Mouse (Mus musculus) ES-E14 (cell line): Measurements from ENCODE around the gene Baiap2. TPM values are rescaled to one million over a fixed set of nuclear protein-coding genes. Genes with fewer than 3 reads are reported as not detected.

Experiments
- DNase-seq: peaks from one replicate; pipeline ENCODE4 v3.0.0-alpha.2; 2013; ENCODE audit warnings: low read depth, low spot score
- H3K27ac ChIP-seq: 2 replicates; pipeline ENCODE4 v1.5.1; 2012; ENCODE audit warnings: low read depth, mild to moderate bottlenecking, low read length, moderate library complexity, mixed read lengths; ENCODE audit not compliant: poor library complexity, insufficient read depth, severe bottlenecking
- H3K36me3 ChIP-seq: 2 replicates; pipeline ENCODE4 v1.6.1; 2012; ENCODE audit warnings: mild to moderate bottlenecking, low read length, moderate library complexity, mixed read lengths; ENCODE audit not compliant: control insufficient read depth, poor library complexity, insufficient read depth, severe bottlenecking
- H3K4me1 ChIP-seq, 2 experiments: fragments of 150-350 bp in 1 of 2; sonication (generic) in 1 of 2; 2 replicates each; pipeline ENCODE4 v1.6.1; 2012; ENCODE audit warnings: low read length in 2 of 2, mild to moderate bottlenecking in 1 of 2, mixed read lengths in 1 of 2; ENCODE audit not compliant: control insufficient read depth in 2 of 2, insufficient read depth in 2 of 2, poor library complexity in 1 of 2
- H3K4me3 ChIP-seq, 2 experiments: fragments of 150-350 bp in 1 of 2; sonication (generic) in 1 of 2; 2 replicates each; pipeline ENCODE4 v1.5.1; 2012; ENCODE audit warnings: low read length in 2 of 2, low read depth in 1 of 2, mild to moderate bottlenecking in 1 of 2, mixed read lengths in 1 of 2; ENCODE audit not compliant: insufficient read depth in 1 of 2, poor library complexity in 1 of 2, severe bottlenecking in 1 of 2
- H3K9ac ChIP-seq: 2 replicates; pipeline ENCODE4 v1.6.1; 2012; ENCODE audit warnings: low read depth, mild to moderate bottlenecking, low read length, mixed read lengths; ENCODE audit not compliant: poor library complexity, insufficient read depth, severe bottlenecking
- H3K9me3 ChIP-seq: fragments of 150-350 bp; sonication (generic); 2 replicates; pipeline ENCODE4 v1.6.1; 2012; ENCODE audit warnings: low read depth, mild to moderate bottlenecking, low read length; ENCODE audit not compliant: control insufficient read depth, insufficient read depth
- CHD2 ChIP-seq: IDR thresholded peaks from 2 replicates; pipeline ENCODE4 v1.6.1; 2014; ENCODE audit warnings: mild to moderate bottlenecking, low read depth, low read length, inconsistent platforms
- HCFC1 ChIP-seq: IDR thresholded peaks from 2 replicates; pipeline ENCODE4 v1.6.1; 2012; ENCODE audit warnings: low read length, inconsistent platforms, borderline replicate concordance; ENCODE audit not compliant: insufficient read depth
- MAFK ChIP-seq: IDR thresholded peaks from 2 replicates; pipeline ENCODE4 v1.6.1; 2014; ENCODE audit warnings: mild to moderate bottlenecking, low read depth, low read length, inconsistent platforms; ENCODE audit not compliant: insufficient read depth
- ZC3H11A ChIP-seq: IDR thresholded peaks from 2 replicates; pipeline ENCODE4 v1.6.1; 2012; ENCODE audit warnings: low read depth, mild to moderate bottlenecking, inconsistent platforms, low read length, borderline replicate concordance
- ZNF384 ChIP-seq: IDR thresholded peaks from 2 replicates; pipeline ENCODE4 v1.6.1; 2012; ENCODE audit warnings: low read depth, low read length, inconsistent platforms
- in situ Hi-C, 2 experiments: fragments of 600-800 bp; cut with MboI; formaldehyde crosslinking; loops; one replicate each; pipeline ENCODE4 v1.15.1; 2025; ENCODE audit warnings: low sequenced_read_pairs in 2 of 2, inconsistent platforms in 1 of 2; ENCODE audit not compliant: unreplicated experiment in 2 of 2
- total RNA-seq: library from RNA; depleted of rRNA; stranded (reverse); fragments of 300-350 nt; gene quantifications from 2 replicates; pipeline ENCODE4 v1.2.3, GENCODE M21; 2012

Baiap2 gene
- total RNA-seq, 1 experiment = 23.3 TPM

- Histone ChIP-seq H3K9ac (no peak overlapping the region), H3K4me3 (no peak overlapping the region), H3K27ac (no peak overlapping the region), H3K36me3 (peaks cover 8% of the 10 kb centered on the region; the same call in 1 of the 2 replicates), H3K4me1 (peaks cover 3% of the 10 kb centered on the region in 2 experiments; a peak in 1 of 4 replicates), H3K9me3 (no peaks in the 10 kb centered on the region)
- TF ChIP-seq ZC3H11A (no peak), HCFC1 (no peak), MAFK (no peak), ZNF384 (no peak), CHD2 (no peak)
- DNase-seq = no peak
- in situ Hi-C loops = no loop called here
These were observed 44.3 kb downstream of the Baiap2 start for GRCm38 (mm10) chr11:119986751-119987425.

- no peaks in the 10 kb centered on the region for H3K9me3 ChIP-seq
- H3K4me3 ChIP-seq = no peak overlapping the region
- DNase-seq = no peak
- H3K27ac ChIP-seq = no peak overlapping the region
- TF ChIP-seq MAFK (no peak), ZNF384 (no peak), HCFC1 (no peak), CHD2 (no peak), ZC3H11A (no peak)
- in situ Hi-C loops = no loop called here
- no peak overlapping the region for H3K9ac ChIP-seq
- H3K4me1 ChIP-seq = peaks cover 3% of the 10 kb centered on the region in 2 experiments; a peak in 1 of 4 replicates
- peaks cover 6% of the 10 kb centered on the region; the same call in 1 of the 2 replicates for H3K36me3 ChIP-seq
These were observed 45.3 kb downstream of the Baiap2 start for GRCm38 (mm10) chr11:119987876-119988275.

- peaks cover 6% of the 10 kb centered on the region; the same call in 1 of the 2 replicates for H3K36me3 ChIP-seq
- H3K9me3 ChIP-seq = no peaks in the 10 kb centered on the region
- no peak overlapping the region for H3K27ac ChIP-seq
- peaks cover 3% of the 10 kb centered on the region in 2 experiments; a peak in 1 of 4 replicates for H3K4me1 ChIP-seq
- DNase-seq = no peak
- in situ Hi-C loops = no loop called here
- no peak overlapping the region for H3K9ac ChIP-seq
- TF ChIP-seq MAFK (no peak), ZC3H11A (no peak), ZNF384 (no peak), CHD2 (no peak)
- H3K4me3 ChIP-seq = no peak overlapping the region
These were observed 45.8 kb downstream of the Baiap2 start for GRCm38 (mm10) chr11:119988391-119988790.

GRCm38 (mm10) chr11:119989115-119989564 is 46.6 kb downstream of the Baiap2 start:
- Histone ChIP-seq H3K4me3 (no peak overlapping the region), H3K4me1 (peaks cover 3% of the 10 kb centered on the region in 2 experiments; a peak in 1 of 4 replicates), H3K9ac (no peak overlapping the region), H3K27ac (no peak overlapping the region), H3K36me3 (no peaks in the 10 kb centered on the region), H3K9me3 (no peaks in the 10 kb centered on the region)
- no peak for DNase-seq
- TF ChIP-seq ZC3H11A (no peak), MAFK (no peak), HCFC1 (no peak), CHD2 (no peak), ZNF384 (no peak)
- in situ Hi-C loops = no loop called here
